Mouse (Mus musculus) liver, embryonic 15.5 days (tissue): ENCODE results near the gene Ttc28. TPM values are rescaled to one million over a fixed set of nuclear protein-coding genes. Genes with fewer than 3 reads are reported as not detected.

Source experiments
- ATAC-seq: fragments of 200-750 bp; cut with Nextera tagmentation; 2 replicates; pipeline ENCODE4 v1.8.0; 2017; ENCODE audit warnings: moderate number of reproducible peaks, mild to moderate bottlenecking, moderate library complexity; ENCODE audit not compliant: insufficient read depth
- H3K27ac ChIP-seq: fragments of 300-500 bp; sonication (generic); replicated peaks from 2 replicates; pipeline ENCODE4 v1.5.1; 2015; ENCODE audit warnings: mild to moderate bottlenecking, inconsistent platforms
- H3K27me3 ChIP-seq: fragments of 300-500 bp; sonication (generic); 2 replicates; pipeline ENCODE4 v1.6.1; 2015; ENCODE audit warnings: mild to moderate bottlenecking, inconsistent platforms
- H3K36me3 ChIP-seq: fragments of 300-500 bp; sonication (generic); replicated peaks from 2 replicates; pipeline ENCODE4 v1.6.1; 2015; ENCODE audit warnings: moderate library complexity, mild to moderate bottlenecking, inconsistent platforms
- H3K4me1 ChIP-seq: fragments of 300-500 bp; sonication (generic); replicated peaks from 2 replicates; pipeline ENCODE4 v1.6.1; 2015; ENCODE audit warnings: inconsistent platforms
- H3K4me2 ChIP-seq: fragments of 300-500 bp; sonication (generic); 2 replicates; pipeline ENCODE4 v1.6.1; 2015; ENCODE audit warnings: moderate library complexity, mild to moderate bottlenecking, inconsistent platforms
- H3K4me3 ChIP-seq: fragments of 300-500 bp; sonication (generic); replicated peaks from 2 replicates; pipeline ENCODE4 v1.5.1; 2015; ENCODE audit warnings: mild to moderate bottlenecking, inconsistent platforms
- H3K9ac ChIP-seq: fragments of 300-500 bp; sonication (generic); 2 replicates; pipeline ENCODE4 v1.6.1; 2015; ENCODE audit warnings: moderate library complexity, mild to moderate bottlenecking, inconsistent platforms
- H3K9me3 ChIP-seq: fragments of 300-500 bp; sonication (generic); replicated peaks from 2 replicates; pipeline ENCODE4 v1.6.1; 2016; ENCODE audit warnings: inconsistent platforms
- WGBS: fragments of 180-500 bp; shearing (Covaris S2); methylation state at CpG from one replicate; pipeline ENCODE4 v1.1.7; 2015; ENCODE audit warnings: mixed read lengths; ENCODE audit not compliant: insufficient replicate concordance; 5-methylcytosine and 5-hydroxymethylcytosine counted together
- polyA plus RNA-seq: library from polyadenylated mRNA; unstranded; fragments of >200 nt; fragmentation: Nextera tagmentation; extraction: Ambion mirVana; gene quantifications from 2 replicates; pipeline ENCODE4 v1.2.1, GENCODE M21; 2015

Ttc28 gene
- polyA plus RNA-seq, 1 experiment from 2014 or later, result 1.5 TPM

- H3K27me3 ChIP-seq, result peaks cover 26% of the 10 kb centered on the region
- H3K36me3 ChIP-seq, result no peaks in the 10 kb centered on the region
- no peaks in the 10 kb centered on the region for H3K4me1 ChIP-seq
- no peak overlapping the region for H3K4me2 ChIP-seq
- H3K4me3 ChIP-seq, result no peak overlapping the region
- H3K9me3 ChIP-seq, result no peaks in the 10 kb centered on the region
- no peak overlapping the region for H3K27ac ChIP-seq
- H3K9ac ChIP-seq, result no peak overlapping the region
- no peak for ATAC-seq
- 59% methylated on average over 6 of the region's 6 CpGs for WGBS
Measured at GRCm38 (mm10) chr5:110984136-110984681, 104.6 kb downstream of the Ttc28 start.

DNA sequence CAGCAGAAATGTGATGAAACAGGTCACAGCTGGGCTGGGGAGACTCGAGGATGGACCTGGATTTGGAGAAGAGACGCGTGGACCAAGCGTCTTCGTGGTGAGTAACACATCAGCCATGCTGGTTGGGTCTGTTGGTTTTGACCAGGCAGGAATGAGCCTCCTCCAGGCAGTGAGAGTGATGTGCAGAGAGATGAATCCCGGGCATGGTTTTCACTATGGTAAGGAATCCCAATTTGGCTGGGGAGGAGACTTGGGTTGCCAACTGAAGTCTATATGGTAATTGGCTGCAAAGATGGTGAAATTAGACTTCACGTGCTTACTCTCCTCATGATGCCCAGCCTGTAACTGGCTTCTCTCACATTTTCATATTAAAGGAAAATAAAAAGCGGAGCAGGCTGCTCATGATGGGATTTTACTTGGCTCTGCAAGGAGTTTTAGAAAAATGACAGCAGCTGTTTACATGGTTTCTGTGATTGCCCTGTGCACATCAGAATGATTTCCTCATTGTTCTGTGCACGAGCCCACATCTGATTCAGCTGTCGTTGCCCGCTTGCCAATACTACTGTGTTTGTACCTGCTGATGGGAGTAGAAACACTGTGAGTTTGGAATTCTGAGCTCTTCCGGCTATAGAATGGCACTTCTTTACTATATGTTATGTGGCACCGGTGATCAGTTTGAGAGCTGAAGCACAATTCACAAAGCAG, 117.4 kb downstream of the Ttc28 start:
- H3K9me3 ChIP-seq, result no peaks in the 10 kb centered on the region
- WGBS, result 71% methylated on average over 13 of the region's 13 CpGs
- no peaks in the 10 kb centered on the region for H3K27me3 ChIP-seq
- no peaks in the 10 kb centered on the region for H3K36me3 ChIP-seq
- no peaks in the 10 kb centered on the region for H3K4me1 ChIP-seq
- no peak for ATAC-seq
- no peak overlapping the region for H3K9ac ChIP-seq
- H3K4me3 ChIP-seq, result no peak overlapping the region
- H3K27ac ChIP-seq, result no peak overlapping the region
- no peak overlapping the region for H3K4me2 ChIP-seq

DNA sequence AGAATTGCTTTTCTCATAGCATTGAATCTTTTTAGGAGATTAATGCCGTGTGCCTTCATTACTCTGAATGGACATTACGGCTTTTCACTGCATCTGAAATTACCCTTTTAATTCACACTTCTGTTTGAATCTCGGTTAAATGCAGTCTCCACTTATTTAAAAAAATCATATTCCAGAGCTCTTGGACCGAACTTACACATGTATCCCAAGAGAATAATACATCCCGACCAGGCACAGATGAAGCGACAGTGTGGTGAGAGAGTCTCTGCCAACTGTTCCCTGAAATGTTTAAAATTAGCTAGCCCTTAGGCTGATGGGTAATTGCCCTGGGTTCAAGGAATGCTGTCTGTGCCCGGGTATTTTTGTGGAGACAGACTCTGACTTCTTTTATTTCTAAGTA, 118.1 kb downstream of the Ttc28 start:
- Histone ChIP-seq H3K4me3 (no peak overlapping the region), H3K4me1 (no peaks in the 10 kb centered on the region), H3K36me3 (no peaks in the 10 kb centered on the region), H3K27ac (no peak overlapping the region), H3K4me2 (no peak overlapping the region), H3K9me3 (no peaks in the 10 kb centered on the region), H3K27me3 (no peaks in the 10 kb centered on the region), H3K9ac (no peak overlapping the region)
- no peak for ATAC-seq
- WGBS, result 60% methylated on average over 7 of the region's 7 CpGs

GRCm38 (mm10) chr5:110998298-110998697, 118.7 kb downstream of the Ttc28 start:
- H3K4me2 ChIP-seq, result no peak overlapping the region
- no peaks in the 10 kb centered on the region for H3K9me3 ChIP-seq
- no peaks in the 10 kb centered on the region for H3K36me3 ChIP-seq
- H3K9ac ChIP-seq, result no peak overlapping the region
- H3K27me3 ChIP-seq, result no peaks in the 10 kb centered on the region
- no peak for ATAC-seq
- WGBS, result 39% methylated on average over 4 of the region's 4 CpGs
- no peak overlapping the region for H3K27ac ChIP-seq
- no peak overlapping the region for H3K4me3 ChIP-seq
- H3K4me1 ChIP-seq, result no peaks in the 10 kb centered on the region

DNA sequence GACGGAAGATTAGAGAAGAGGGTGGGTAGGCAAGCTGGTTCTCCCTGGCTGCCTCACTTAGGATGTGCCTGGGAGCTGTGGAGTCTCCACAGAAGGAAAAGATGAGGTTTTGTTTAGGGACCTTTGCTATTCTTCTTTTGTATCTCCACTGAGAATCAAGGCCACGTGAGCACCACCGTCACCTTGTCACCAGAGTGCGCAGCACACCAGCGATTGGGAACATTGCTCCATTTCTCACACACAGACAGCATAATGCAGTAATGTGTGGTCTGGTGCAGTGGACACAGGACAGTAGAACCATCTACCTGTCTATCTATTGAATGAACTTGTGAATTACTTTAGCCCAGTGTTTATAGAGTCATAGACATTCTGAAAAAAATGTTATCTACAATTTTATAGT, 121.3 kb downstream of the Ttc28 start:
- H3K4me2 ChIP-seq, result no peak overlapping the region
- H3K4me1 ChIP-seq, result no peaks in the 10 kb centered on the region
- 69% methylated on average over 5 of the region's 5 CpGs for WGBS
- no peaks in the 10 kb centered on the region for H3K9me3 ChIP-seq
- H3K36me3 ChIP-seq, result no peaks in the 10 kb centered on the region
- no peak for ATAC-seq
- no peaks in the 10 kb centered on the region for H3K27me3 ChIP-seq
- H3K4me3 ChIP-seq, result no peak overlapping the region
- H3K9ac ChIP-seq, result no peak overlapping the region
- H3K27ac ChIP-seq, result no peak overlapping the region

- Histone ChIP-seq H3K27me3 (no peaks in the 10 kb centered on the region), H3K9ac (no peak overlapping the region), H3K36me3 (no peaks in the 10 kb centered on the region), H3K27ac (no peak overlapping the region), H3K9me3 (no peaks in the 10 kb centered on the region), H3K4me1 (no peaks in the 10 kb centered on the region), H3K4me2 (no peak overlapping the region), H3K4me3 (no peak overlapping the region)
- 67% methylated on average over 5 of the region's 5 CpGs for WGBS
- no peak for ATAC-seq
Measured at GRCm38 (mm10) chr5:111003220-111003619, 123.6 kb downstream of the Ttc28 start.

DNA sequence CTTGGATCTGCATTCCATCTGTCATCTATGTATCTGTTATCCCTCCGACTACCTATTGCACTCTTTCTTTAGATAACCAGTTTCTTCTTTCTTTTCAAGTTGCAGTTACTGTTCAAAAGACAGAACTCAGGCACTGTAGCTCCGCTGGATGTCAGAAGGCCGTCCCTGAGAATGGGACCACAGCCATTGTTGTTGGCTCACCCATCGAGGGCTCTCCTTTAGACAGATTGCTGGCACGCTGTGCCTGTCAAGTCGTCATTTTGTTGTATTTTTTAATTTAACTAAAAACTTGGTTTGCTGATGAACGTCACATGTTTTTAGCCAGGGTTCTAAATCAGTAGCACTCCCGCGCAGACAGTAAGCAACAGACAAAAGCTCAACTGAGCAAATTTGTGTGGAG, 124.1 kb downstream of the Ttc28 start:
- Histone ChIP-seq H3K4me3 (no peak overlapping the region), H3K27me3 (no peaks in the 10 kb centered on the region), H3K36me3 (no peaks in the 10 kb centered on the region), H3K4me1 (no peaks in the 10 kb centered on the region), H3K27ac (no peak overlapping the region), H3K9me3 (no peaks in the 10 kb centered on the region), H3K4me2 (no peak overlapping the region), H3K9ac (no peak overlapping the region)
- 78% methylated on average over 9 of the region's 9 CpGs for WGBS
- ATAC-seq, result no peak

GRCm38 (mm10) chr5:111006272-111007135, 126.9 kb downstream of the Ttc28 start:
- 64% methylated on average over 14 of the region's 14 CpGs for WGBS

DNA sequence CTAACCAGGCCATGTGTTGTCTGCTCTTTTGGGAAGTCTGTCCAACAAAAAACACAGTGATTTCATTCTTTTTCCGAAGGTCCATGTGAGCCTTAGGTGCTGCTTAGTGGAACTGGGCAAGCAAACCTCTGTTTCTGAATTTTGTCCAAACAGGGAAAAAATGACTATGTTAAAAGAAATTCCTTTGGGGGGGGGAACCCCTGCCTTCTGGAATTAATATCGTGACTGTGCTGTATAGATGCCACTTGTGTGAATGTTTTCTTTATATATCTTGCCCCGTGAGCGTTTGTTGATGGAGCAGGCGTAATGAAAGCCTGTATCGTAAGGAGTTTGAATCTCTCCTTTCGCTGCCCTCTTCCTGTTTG, 127.5 kb downstream of the Ttc28 start:
- Histone ChIP-seq H3K36me3 (no peaks in the 10 kb centered on the region), H3K27me3 (no peaks in the 10 kb centered on the region), H3K4me2 (no peak overlapping the region), H3K9ac (no peak overlapping the region), H3K27ac (no peak overlapping the region), H3K4me1 (no peaks in the 10 kb centered on the region), H3K9me3 (no peaks in the 10 kb centered on the region), H3K4me3 (no peak overlapping the region)
- no peak for ATAC-seq
- 69% methylated on average over 7 of the region's 7 CpGs for WGBS

More at GRCm38 (mm10) chr5:111006272-111007135, 126.9 kb downstream of the Ttc28 start:
- Histone ChIP-seq H3K9me3 (no peaks in the 10 kb centered on the region), H3K27ac (no peak overlapping the region), H3K4me2 (no peak overlapping the region), H3K4me1 (no peaks in the 10 kb centered on the region), H3K27me3 (no peaks in the 10 kb centered on the region), H3K36me3 (no peaks in the 10 kb centered on the region), H3K4me3 (no peak overlapping the region), H3K9ac (no peak overlapping the region)
- no peak for ATAC-seq

GRCm38 (mm10) chr5:111007900-111008299, 128.3 kb downstream of the Ttc28 start:
- H3K27me3 ChIP-seq, result no peaks in the 10 kb centered on the region
- no peak for ATAC-seq
- no peak overlapping the region for H3K4me3 ChIP-seq
- no peak overlapping the region for H3K4me2 ChIP-seq
- no peaks in the 10 kb centered on the region for H3K36me3 ChIP-seq
- 61% methylated on average over 8 of the region's 8 CpGs for WGBS
- H3K4me1 ChIP-seq, result no peaks in the 10 kb centered on the region
- H3K9ac ChIP-seq, result no peak overlapping the region
- no peaks in the 10 kb centered on the region for H3K9me3 ChIP-seq
- H3K27ac ChIP-seq, result no peak overlapping the region

GRCm38 (mm10) chr5:111008431-111008830, 128.8 kb downstream of the Ttc28 start:
- no peak for ATAC-seq
- Histone ChIP-seq H3K9me3 (no peaks in the 10 kb centered on the region), H3K4me3 (no peak overlapping the region), H3K27me3 (no peaks in the 10 kb centered on the region), H3K4me2 (no peak overlapping the region), H3K4me1 (no peaks in the 10 kb centered on the region), H3K27ac (no peak overlapping the region), H3K9ac (no peak overlapping the region), H3K36me3 (no peaks in the 10 kb centered on the region)
- 66% methylated on average over 6 of the region's 6 CpGs for WGBS
